Mouse (Mus musculus): ENCODE results near the gene Trabd. TPM values are rescaled to one million over a fixed set of nuclear protein-coding genes. Genes with fewer than 3 reads are reported as not detected.

Gene Trabd
- total RNA-seq, 2 experiments from 2014 or later: 28.5 to 33.6 TPM

DNA sequence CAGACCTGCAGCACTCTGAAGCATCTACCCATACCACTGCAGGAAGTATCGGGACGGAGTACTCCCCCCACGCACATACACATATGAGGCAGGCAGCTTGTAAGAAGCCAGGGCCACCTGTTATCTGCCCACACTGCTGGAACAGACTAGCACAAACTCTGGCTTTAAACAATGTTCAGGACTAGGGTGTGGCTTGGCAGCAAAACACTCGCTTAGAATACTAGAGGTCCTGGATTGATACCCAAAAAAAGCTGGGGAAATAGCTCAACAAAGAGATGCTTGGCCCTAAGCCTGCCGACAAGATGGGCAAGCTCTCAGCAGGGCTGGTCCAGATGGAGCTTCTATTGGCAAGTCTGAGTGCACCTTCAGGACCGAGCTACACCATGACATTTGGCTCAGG is 11.4 kb upstream of the Trabd start:
- Histone ChIP-seq H3K4me3 (no peak overlapping the region), H3K27ac (no peak overlapping the region)
- TF ChIP-seq CTCF (IDR thresholded peaks at IDR 0.05): no peak
- no peak for DNase-seq
- intact Hi-C loops (cut with DNase I): no loop called here

- DNase-seq: no peak
- Histone ChIP-seq H3K27ac (no peak overlapping the region), H3K4me3 (no peak overlapping the region)
- intact Hi-C loops (cut with DNase I): no loop called here
- no peak for TF ChIP-seq CTCF (IDR thresholded peaks at IDR 0.05)
Observed at GRCm38 (mm10) chr15:89064891-89065290, 10.0 kb upstream of the Trabd start.

DNA sequence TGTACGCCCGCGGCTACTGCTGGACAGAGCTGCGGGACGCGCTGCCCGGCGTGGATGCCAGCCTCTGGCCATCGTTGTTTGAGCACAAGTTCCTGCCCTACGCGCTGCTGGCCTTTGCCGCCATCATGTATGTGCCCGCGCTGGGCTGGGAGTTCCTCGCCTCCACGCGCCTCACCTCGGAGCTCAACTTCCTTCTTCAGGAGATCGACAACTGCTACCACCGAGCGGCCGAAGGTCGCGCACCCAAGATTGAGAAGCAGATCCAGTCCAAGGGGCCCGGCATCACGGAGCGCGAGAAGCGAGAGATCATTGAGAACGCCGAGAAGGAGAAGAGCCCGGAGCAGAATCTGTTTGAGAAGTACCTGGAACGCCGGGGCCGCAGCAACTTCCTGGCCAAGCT is 7.3 kb upstream of the Trabd start:
- Histone ChIP-seq H3K27ac (no peak overlapping the region), H3K4me3 (no peak overlapping the region)
- TF ChIP-seq CTCF (IDR thresholded peaks at IDR 0.05): no peak
- intact Hi-C loops (cut with DNase I): no loop called here
- no peak for DNase-seq

DNA sequence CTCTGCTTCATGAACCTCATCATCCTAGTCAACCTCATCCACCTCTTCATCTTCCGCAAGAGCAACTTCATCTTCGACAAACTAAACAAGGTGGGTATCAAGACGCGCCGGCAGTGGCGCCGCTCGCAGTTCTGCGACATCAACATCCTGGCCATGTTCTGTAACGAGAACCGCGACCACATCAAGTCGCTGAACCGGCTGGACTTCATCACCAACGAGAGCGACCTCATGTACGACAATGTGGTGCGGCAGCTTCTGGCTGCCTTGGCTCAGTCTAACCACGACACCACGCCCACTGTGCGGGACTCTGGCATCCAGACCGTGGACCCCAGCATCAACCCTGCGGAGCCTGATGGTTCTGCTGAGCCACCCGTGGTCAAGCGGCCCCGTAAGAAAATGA is 6.7 kb upstream of the Trabd start:
- H3K27ac ChIP-seq: no peak overlapping the region
- no peak for TF ChIP-seq CTCF (IDR thresholded peaks at IDR 0.05)
- intact Hi-C loops (cut with DNase I): no loop called here
- no peak overlapping the region for H3K4me3 ChIP-seq
- DNase-seq: no peak

GRCm38 (mm10) chr15:89069336-89069840 is 5.5 kb upstream of the Trabd start:
- no peak for DNase-seq
- no peak for TF ChIP-seq CTCF (IDR thresholded peaks at IDR 0.05)
- H3K4me3 ChIP-seq: no peak overlapping the region
- no peak overlapping the region for H3K27ac ChIP-seq
- intact Hi-C loops (cut with DNase I): no loop called here

GRCm38 (mm10) chr15:89070606-89071005 is 4.3 kb upstream of the Trabd start:
- Histone ChIP-seq H3K4me3 (no peak overlapping the region), H3K27ac (no peak overlapping the region)
- peak; percentile 18 for DNase-seq
- intact Hi-C loops (cut with DNase I): no loop called here
- no peak for TF ChIP-seq CTCF (IDR thresholded peaks at IDR 0.05)

DNA sequence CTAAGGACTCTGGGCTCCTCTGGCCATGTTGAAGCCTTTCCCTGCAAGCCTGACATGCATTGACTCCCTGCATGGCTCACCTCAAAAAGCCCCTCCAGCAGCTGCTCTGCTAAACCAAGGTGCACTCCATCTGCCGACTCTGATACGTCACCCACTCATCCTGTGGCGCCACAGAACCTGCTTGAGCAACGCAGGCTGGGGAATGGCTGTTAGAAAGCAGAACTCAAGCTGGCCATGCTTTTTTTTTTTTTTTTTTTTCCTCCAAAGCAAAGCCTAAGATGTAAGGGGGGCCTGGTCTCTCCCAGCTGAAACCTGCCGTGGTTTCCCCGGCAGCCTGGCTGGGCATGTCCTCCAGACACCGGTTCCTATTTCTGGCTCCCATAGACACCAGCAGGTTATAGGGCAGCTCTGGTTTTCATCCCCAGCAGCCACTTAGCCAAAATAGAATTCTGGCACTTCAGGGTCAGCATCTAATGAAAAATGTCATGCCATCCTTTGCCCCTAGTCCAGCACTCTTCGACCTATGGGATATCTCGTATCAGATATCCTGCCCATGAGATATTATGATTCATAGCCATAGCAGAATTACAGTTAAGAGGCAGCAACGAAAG is 826 bp upstream of the Trabd start:
- no peak overlapping the region for H3K4me3 ChIP-seq
- no peak for TF ChIP-seq CTCF (IDR thresholded peaks at IDR 0.05)
- intact Hi-C loops (cut with DNase I): no loop called here
- no peak for DNase-seq
- H3K27ac ChIP-seq: peak overlapping the region; percentile 94

- DNase-seq: peak; percentile 95
- intact Hi-C loops (cut with DNase I): loop anchor here (5.0 kb wide), 2 partner anchors 137 to 253 kb away; partner anchors contain the start of gene Ppp6r2
- peak overlapping the region; percentile 96 for H3K4me3 ChIP-seq
- TF ChIP-seq CTCF (IDR thresholded peaks at IDR 0.05): peak; percentile 27; the same call in 1 of the 2 replicates
- H3K27ac ChIP-seq: peak overlapping the region; percentile 94
Observed at GRCm38 (mm10) chr15:89075478-89076147, 689 bp downstream of the Trabd start.

- peak; percentile 83 for DNase-seq
- intact Hi-C loops (cut with DNase I): loop anchor here (5.0 kb wide), 2 partner anchors 136 to 254 kb away; partner anchors contain the start of gene Ppp6r2
- H3K27ac ChIP-seq: peak overlapping the region; percentile 94
- H3K4me3 ChIP-seq: peak overlapping the region; percentile 96
- no peak for TF ChIP-seq CTCF (IDR thresholded peaks at IDR 0.05)
Observed at GRCm38 (mm10) chr15:89076156-89076731, 1.3 kb downstream of the Trabd start.

DNA sequence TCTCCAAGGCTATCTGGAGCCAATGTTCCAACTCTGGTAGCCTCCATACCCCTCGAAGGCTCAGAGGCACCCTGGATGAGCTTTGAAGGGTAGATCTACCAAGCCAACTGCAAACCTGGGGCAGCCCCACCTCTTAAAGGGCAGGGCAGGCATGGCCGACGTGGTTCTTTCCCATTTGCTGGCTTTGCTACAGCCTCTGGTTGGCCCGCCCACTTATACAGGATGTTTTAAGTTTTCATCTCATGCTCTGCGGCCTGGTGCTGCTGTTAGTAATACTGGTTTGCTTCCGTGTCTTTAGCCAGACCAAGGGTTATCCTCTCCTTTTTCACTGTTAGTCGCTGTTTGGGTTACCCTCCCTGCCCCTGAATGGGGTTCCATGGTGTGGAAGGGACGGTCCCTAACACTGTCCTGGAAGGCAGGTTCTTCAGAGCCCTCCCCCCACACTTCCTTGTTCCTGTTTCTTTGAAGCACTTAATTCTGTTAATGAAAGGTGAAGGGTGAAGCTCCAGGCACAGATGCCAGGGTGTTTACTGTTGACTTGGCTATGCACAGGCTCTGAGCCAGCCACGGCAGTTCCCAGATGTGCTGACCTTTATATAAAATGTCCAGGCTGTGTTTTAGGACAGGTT is 3.4 kb downstream of the Trabd start:
- intact Hi-C loops (cut with DNase I): loop anchor here (5.0 kb wide), 2 partner anchors 134 to 256 kb away; partner anchors contain the start of gene Ppp6r2
- Histone ChIP-seq H3K27ac (peak overlapping the region; percentile 94), H3K4me3 (peak overlapping the region; percentile 96)
- peak; percentile 55 for DNase-seq
- TF ChIP-seq CTCF (IDR thresholded peaks at IDR 0.05): no peak

DNA sequence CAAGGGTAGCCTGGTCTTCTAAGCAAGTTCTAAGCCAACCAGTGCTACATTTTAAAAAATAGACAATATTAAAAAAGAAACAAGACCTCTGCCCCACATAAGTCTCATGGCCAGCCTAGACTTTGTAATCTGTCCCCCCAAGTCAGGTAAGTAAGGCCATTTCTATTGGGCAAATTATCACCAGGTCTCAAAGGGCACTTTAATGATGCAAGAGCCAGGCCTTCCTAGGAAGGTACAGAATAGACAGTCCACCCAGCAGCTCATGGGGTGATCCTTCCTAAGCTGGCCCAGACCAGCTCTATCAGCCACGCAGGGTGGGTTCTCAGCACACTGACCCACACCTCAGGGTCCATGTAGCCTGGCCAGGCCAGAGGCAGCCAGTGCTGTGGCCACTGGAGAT is 9.0 kb downstream of the Trabd start:
- no peak for DNase-seq
- H3K27ac ChIP-seq: no peak overlapping the region
- no peak for TF ChIP-seq CTCF (IDR thresholded peaks at IDR 0.05)
- intact Hi-C loops (cut with DNase I): no loop called here
- H3K4me3 ChIP-seq: no peak overlapping the region

DNA sequence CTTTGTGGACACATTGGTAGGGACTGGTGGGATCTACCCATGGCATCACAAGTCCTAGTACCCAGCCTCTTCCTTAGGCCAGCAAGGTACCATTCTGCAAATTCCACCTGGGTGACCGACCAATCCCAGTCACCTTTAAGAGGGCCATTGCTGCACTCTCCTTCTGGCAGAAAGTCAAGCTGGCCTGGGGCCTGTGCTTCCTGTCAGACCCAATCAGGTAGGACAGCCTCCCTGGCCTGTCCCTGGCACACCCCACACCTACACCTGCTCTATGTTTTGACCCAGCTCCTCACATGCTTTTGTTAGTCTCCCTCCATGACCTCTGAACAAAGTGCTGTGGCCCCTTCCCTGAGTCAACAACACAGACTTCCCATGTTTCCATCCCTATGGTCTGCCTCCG is 9.9 kb downstream of the Trabd start:
- intact Hi-C loops (cut with DNase I): no loop called here
- no peak for TF ChIP-seq CTCF (IDR thresholded peaks at IDR 0.05)
- DNase-seq: no peak
- no peak overlapping the region for H3K27ac ChIP-seq
- no peak overlapping the region for H3K4me3 ChIP-seq
